Mouse (Mus musculus) bone marrow macrophage, adult 2 months (primary cell): ENCODE measurements around the gene Atg2b.

Experiments used
- CTCF ChIP-seq: IDR thresholded peaks from 2 replicates; pipeline ENCODE4 v1.5.1; 2012; ENCODE audit warnings: low read depth, mild to moderate bottlenecking, low read length, moderate library complexity
- POLR2A ChIP-seq: IDR thresholded peaks from 2 replicates; pipeline ENCODE4 v1.6.1; 2012; ENCODE audit warnings: mild to moderate bottlenecking, low read depth, low read length, borderline replicate concordance

DNA sequence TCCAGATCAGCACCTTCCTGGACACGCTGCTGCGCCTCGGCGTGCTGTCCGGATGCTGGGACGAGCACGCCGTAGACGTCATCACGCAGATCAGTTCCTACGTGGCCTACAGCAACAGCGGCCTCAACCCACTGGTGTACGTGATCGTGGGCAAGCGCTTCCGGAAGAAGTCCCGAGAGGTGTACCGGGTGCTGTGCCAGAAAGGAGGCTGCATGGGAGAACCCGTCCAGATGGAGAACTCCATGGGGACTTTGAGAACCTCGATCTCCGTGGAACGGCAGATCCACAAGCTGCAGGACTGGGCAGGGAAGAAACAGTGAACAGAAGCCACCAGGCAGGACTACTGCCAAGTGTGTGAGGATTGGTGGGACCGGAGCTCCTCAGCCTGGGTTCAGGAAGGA, 92.7 kb downstream of the Atg2b start:
- TF ChIP-seq CTCF (no peak), POLR2A (no peak)
